Mouse (Mus musculus): ENCODE results near the gene Sat2.
A peak's percentile ranks its signal among the peaks of the same experiment; 100 is the strongest.

The Sat2 gene

DNA sequence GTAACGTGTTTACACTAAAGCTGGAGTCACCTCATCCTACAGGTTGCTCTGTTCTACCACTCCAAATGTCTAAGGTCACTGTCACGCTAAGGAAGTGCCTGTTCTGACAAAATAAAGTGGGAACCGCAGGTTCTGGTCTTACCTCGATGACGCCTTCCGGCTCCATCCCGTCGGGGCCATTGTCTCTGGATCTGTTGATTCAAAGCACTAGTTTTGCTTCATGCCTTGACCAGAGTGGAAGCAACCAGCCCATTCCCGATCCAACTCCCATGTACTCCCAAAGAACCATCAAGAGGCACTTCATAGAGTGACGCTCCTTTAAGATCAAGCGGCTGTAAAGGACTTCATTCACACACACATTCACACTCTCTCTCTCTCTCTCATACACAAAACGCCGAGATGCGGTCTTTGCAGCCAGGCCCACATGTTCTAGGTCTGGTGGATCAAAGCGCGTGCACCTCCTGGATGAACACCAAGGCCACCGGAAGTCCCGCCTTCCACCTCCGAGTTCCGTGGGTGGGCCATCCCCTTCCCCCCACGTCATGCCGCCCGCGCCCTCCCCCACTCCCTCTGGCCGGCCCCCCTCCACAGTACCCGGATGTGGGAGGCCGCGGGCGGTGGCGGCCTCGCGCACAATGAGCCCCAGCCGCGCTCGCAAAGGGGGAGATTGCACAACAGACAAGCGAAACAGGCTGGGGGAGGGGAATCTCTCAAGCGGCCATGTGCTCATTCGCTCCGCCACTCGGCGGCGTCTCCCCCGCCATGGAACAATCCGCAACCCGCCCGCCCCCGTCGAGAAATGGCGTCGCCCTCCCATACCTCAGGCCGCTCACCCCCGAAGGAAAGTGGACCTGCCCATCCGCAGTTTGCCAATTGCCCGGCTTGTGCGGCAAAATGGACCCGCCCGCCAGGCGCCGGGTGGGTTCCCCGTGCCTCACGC is 49.2 kb downstream of the Sat2 start:
- peak; percentile 95 for DNase-seq (ENCODE audit: low read depth, low spot score)

DNA sequence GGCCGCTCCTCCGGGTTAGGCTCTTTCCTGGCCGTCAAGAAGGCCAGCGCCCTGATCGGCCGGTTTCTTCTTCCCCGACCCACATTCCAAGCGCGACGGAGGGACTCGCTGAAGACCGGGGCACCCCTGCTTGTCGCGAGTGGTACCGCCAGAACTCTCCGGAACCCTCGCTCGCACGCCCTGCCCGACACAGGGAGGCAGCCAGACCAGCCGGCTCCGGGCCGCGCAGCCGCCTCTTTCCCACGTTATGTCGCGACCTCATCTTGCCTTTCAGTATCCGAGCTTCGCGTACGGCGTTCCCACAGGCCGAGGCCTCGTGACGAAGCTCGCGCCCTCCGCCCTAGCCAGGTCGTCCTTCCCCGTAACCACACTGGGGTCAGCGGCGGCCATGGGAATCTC is 49.9 kb downstream of the Sat2 start:
- DNase-seq (ENCODE audit: low read depth, low spot score): no peak

DNA sequence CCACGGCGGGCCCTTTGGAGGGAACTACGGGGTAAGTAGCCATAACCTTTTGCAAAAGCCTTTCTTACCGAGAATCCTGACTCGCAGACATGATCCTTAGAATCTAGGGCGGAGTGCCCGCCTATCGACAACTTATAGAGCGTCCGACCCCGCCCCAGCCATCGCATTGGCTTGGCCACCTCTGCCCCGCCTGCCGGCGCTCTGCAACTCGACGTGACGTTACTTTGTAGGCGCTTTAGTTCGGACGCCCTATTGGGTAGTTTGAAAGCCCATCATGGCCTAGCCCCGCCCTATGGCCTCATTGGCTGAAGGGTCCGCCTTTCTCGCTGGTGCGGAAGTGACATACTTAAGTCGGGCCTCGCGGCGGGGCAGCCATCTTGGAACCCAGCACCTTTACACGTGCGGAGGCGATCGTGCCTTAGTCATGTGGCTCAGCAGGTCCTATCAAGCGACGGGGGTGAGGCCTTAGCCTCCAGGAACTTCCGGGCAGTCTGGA is 50.4 kb downstream of the Sat2 start, which contains the start of gene Eif4a1:
Eif4a1 (minus strand) TSS at position 213 of the 496 bp plus-strand sequence.
- DNase-seq (ENCODE audit: low read depth, low spot score): peak; percentile 99

All from retina, postnatal 7 days (tissue).